Mouse (Mus musculus): ENCODE data around the gene Glb1l.

GRCm38 (mm10) chr1:75187126-75187525 is 23.5 kb downstream of the Glb1l start:
- TF ChIP-seq TBP (IDR thresholded peaks at IDR 0.05; ENCODE audit: low read depth, low read length) (no peak), EP300 (IDR thresholded peaks at IDR 0.05; ENCODE audit: low read depth in 1 of 2, low read length in 2 of 2) (no peak), E2F4 (IDR thresholded peaks at IDR 0.05; ENCODE audit: borderline replicate concordance, low read depth, low read length) (no peak), TCF12 (IDR thresholded peaks at IDR 0.05; ENCODE audit: low read depth, low read length) (no peak), CTCF (IDR thresholded peaks at IDR 0.05 in 2 of 3, conservative IDR thresholded peaks at IDR 0.05 in 1 of 3; ENCODE audit: control insufficient read depth in 1 of 3, insufficient read depth in 1 of 3, low read depth in 2 of 3, low read length in 3 of 3, poor library complexity in 1 of 3, severe bottlenecking in 1 of 3) (no peak), RAD21 (IDR thresholded peaks at IDR 0.05; ENCODE audit: low read depth, low read length) (no peak), POLR2AphosphoS2 (IDR thresholded peaks at IDR 0.05; ENCODE audit: low read length) (no peak), ZNF384 (IDR thresholded peaks at IDR 0.05; ENCODE audit: low read depth, low read length) (no peak), POLR2A (IDR thresholded peaks at IDR 0.05; ENCODE audit: control insufficient read depth in 1 of 2, insufficient read depth in 1 of 2, low read depth in 1 of 2, low read length in 2 of 2, poor library complexity in 1 of 2) (no peak), MEF2A (IDR thresholded peaks at IDR 0.05; ENCODE audit: extremely low read depth, insufficient replicate concordance, low read depth, low read length, poor library complexity, severe bottlenecking) (no peak)
